Mouse (Mus musculus) hindbrain, embryonic 10.5 days (tissue): ENCODE results near the gene F12. TPM values are rescaled to one million over a fixed set of nuclear protein-coding genes. Genes with fewer than 3 reads are reported as not detected.

Experiments used
- DNase-seq: peaks from one replicate; pipeline ENCODE4 v3.0.0-alpha.2; 2017; ENCODE audit warnings: low spot score
- H3K27ac ChIP-seq: fragments of 300-500 bp; sonication (generic); 2 replicates; pipeline ENCODE4 v1.5.1; 2016; ENCODE audit warnings: mild to moderate bottlenecking, moderate library complexity
- H3K27me3 ChIP-seq: fragments of 300-500 bp; sonication (generic); 2 replicates; pipeline ENCODE4 v1.6.1; 2016; ENCODE audit warnings: mild to moderate bottlenecking; ENCODE audit not compliant: poor library complexity, insufficient read depth, severe bottlenecking
- H3K36me3 ChIP-seq: fragments of 300-500 bp; sonication (generic); 2 replicates; pipeline ENCODE4 v1.6.1; 2016; ENCODE audit warnings: mild to moderate bottlenecking, moderate library complexity
- H3K4me1 ChIP-seq: fragments of 300-500 bp; sonication (generic); replicated peaks from 2 replicates; pipeline ENCODE4 v1.6.1; 2016; ENCODE audit warnings: mild to moderate bottlenecking
- H3K4me3 ChIP-seq: fragments of 300-500 bp; sonication (generic); 2 replicates; pipeline ENCODE4 v1.5.1; 2016; ENCODE audit warnings: mild to moderate bottlenecking, moderate library complexity
- H3K9me3 ChIP-seq: fragments of 300-500 bp; sonication (generic); 2 replicates; pipeline ENCODE4 v1.6.1; 2016; ENCODE audit warnings: mild to moderate bottlenecking, moderate library complexity
- WGBS: fragments of 180-500 bp; shearing (Covaris S2); methylation state at CpG from one replicate; pipeline ENCODE4 v1.1.7; 2016; 5-methylcytosine and 5-hydroxymethylcytosine counted together
- polyA plus RNA-seq: library from polyadenylated mRNA; unstranded; fragments of >200 nt; fragmentation: Nextera tagmentation; extraction: Ambion mirVana; gene quantifications from 2 replicates; pipeline ENCODE4 v1.2.1, GENCODE M21; 2016

Gene F12
- polyA plus RNA-seq, 1 experiment from 2014 or later, result 0.25 TPM

GRCm38 (mm10) chr13:55371740-55372139, 54.9 kb downstream of the F12 start:
- H3K27me3 ChIP-seq, result peaks cover 39% of the 10 kb centered on the region
- H3K27ac ChIP-seq, result no peak overlapping the region
- peaks cover 13% of the 10 kb centered on the region for H3K4me1 ChIP-seq
- 57% methylated on average over 5 of the region's 5 CpGs for WGBS
- no peaks in the 10 kb centered on the region for H3K36me3 ChIP-seq
- no peaks in the 10 kb centered on the region for H3K9me3 ChIP-seq
- no peak for DNase-seq
- H3K4me3 ChIP-seq, result no peak overlapping the region

- peaks cover 34% of the 10 kb centered on the region for H3K27me3 ChIP-seq
- DNase-seq, result no peak
- 68% methylated on average over 8 of the region's 8 CpGs for WGBS
- no peaks in the 10 kb centered on the region for H3K36me3 ChIP-seq
- no peak overlapping the region for H3K4me3 ChIP-seq
- peaks cover 13% of the 10 kb centered on the region for H3K4me1 ChIP-seq
- H3K9me3 ChIP-seq, result no peaks in the 10 kb centered on the region
- H3K27ac ChIP-seq, result peak overlapping the region; percentile 40; the same call in 1 of the 2 replicates
Observed at GRCm38 (mm10) chr13:55371007-55371681, 55.4 kb downstream of the F12 start.

GRCm38 (mm10) chr13:55370234-55370633, 56.4 kb downstream of the F12 start:
- Histone ChIP-seq H3K27me3 (peaks cover 30% of the 10 kb centered on the region), H3K27ac (no peak overlapping the region), H3K4me3 (no peak overlapping the region), H3K4me1 (peaks cover 13% of the 10 kb centered on the region), H3K36me3 (no peaks in the 10 kb centered on the region), H3K9me3 (no peaks in the 10 kb centered on the region)
- DNase-seq, result no peak
- 69% methylated on average over 3 of the region's 3 CpGs for WGBS

- Histone ChIP-seq H3K36me3 (no peaks in the 10 kb centered on the region), H3K27me3 (peaks cover 30% of the 10 kb centered on the region), H3K4me1 (peaks cover 13% of the 10 kb centered on the region), H3K9me3 (no peaks in the 10 kb centered on the region), H3K4me3 (no peak within 1 kb of the TSS), H3K27ac (peak within 1 kb of the TSS; percentile 51; the same call in 1 of the 2 replicates)
- 63% methylated on average over 13 of the region's 13 CpGs for WGBS
- DNase-seq, result no peak
Observed at GRCm38 (mm10) chr13:55369531-55370114, 57.0 kb downstream of the F12 start, which contains the start of gene Rgs14. Rgs14 (plus strand) TSS chr13:55369732.

GRCm38 (mm10) chr13:55368401-55368800, 58.2 kb downstream of the F12 start:
- Histone ChIP-seq H3K27me3 (peaks cover 21% of the 10 kb centered on the region), H3K9me3 (no peaks in the 10 kb centered on the region), H3K4me3 (no peak overlapping the region), H3K27ac (no peak overlapping the region), H3K4me1 (peaks cover 13% of the 10 kb centered on the region), H3K36me3 (no peaks in the 10 kb centered on the region)
- DNase-seq, result no peak
- WGBS, result 77% methylated on average over 7 of the region's 7 CpGs

Other genes starting within 250 kb of the F12 start
- gene Nsd1, start 217.0 kb downstream of the F12 start, polyA plus RNA-seq, result 69.3 and 73.9 TPM in 2 replicates
- 510 and 522 TPM in 2 replicates for gene Prelid1, start 106.3 kb downstream of the F12 start, polyA plus RNA-seq
- 80.9 and 83.7 TPM in 2 replicates for gene Rab24, start 104.8 kb downstream of the F12 start, polyA plus RNA-seq
- 25.2 and 33.7 TPM in 2 replicates for gene Mxd3, start 97.0 kb downstream of the F12 start, polyA plus RNA-seq
- gene Lman2, start 64.0 kb downstream of the F12 start, polyA plus RNA-seq, result 95.2 and 107 TPM in 2 replicates
- 0.44 and 0.68 TPM in 2 replicates for gene Rgs14, start 57.1 kb downstream of the F12 start, polyA plus RNA-seq
- gene Slc34a1, start 28.6 kb downstream of the F12 start, polyA plus RNA-seq, result 0.22 TPM in 1 of 2 replicates, not detected in the other
- not detected in 2 replicates for gene Pfn3, start 11.6 kb downstream of the F12 start, polyA plus RNA-seq
- gene Grk6, start 18.3 kb upstream of the F12 start, polyA plus RNA-seq, result 51.5 and 52.3 TPM in 2 replicates
- 0.69 and 1.0 TPM in 2 replicates for gene Prr7, start 37.5 kb upstream of the F12 start, polyA plus RNA-seq
- 420 and 518 TPM in 2 replicates for gene Dbn1, start 61.3 kb upstream of the F12 start, polyA plus RNA-seq
- 194 and 221 TPM in 2 replicates for gene Pdlim7, start 86.9 kb upstream of the F12 start, polyA plus RNA-seq
- gene Dok3, start 102.5 kb upstream of the F12 start, polyA plus RNA-seq, result 3.5 and 3.9 TPM in 2 replicates
- 85.2 and 88.2 TPM in 2 replicates for gene Ddx41, start 109.9 kb upstream of the F12 start, polyA plus RNA-seq
- 63.7 and 64.3 TPM in 2 replicates for gene Fam193b, start 144.3 kb upstream of the F12 start, polyA plus RNA-seq
- 102 and 112 TPM in 2 replicates for gene Tmed9, start 146.9 kb upstream of the F12 start, polyA plus RNA-seq
- gene B4galt7, start 173.1 kb upstream of the F12 start, polyA plus RNA-seq, result 32.2 and 39.9 TPM in 2 replicates
- gene Caml, start 196.2 kb upstream of the F12 start, polyA plus RNA-seq, result 55.0 and 60.9 TPM in 2 replicates
- 27.1 and 38.2 TPM in 2 replicates for gene Ddx46, start 208.2 kb upstream of the F12 start, polyA plus RNA-seq